Mouse (Mus musculus) liver, embryonic 11.5 days (tissue): ENCODE measurements around the gene Asap3. TPM values are rescaled to one million over a fixed set of nuclear protein-coding genes. Genes with fewer than 3 reads are reported as not detected.

Experiments used
- ATAC-seq: fragments of 200-750 bp; cut with Nextera tagmentation; replicated peaks from 2 replicates; pipeline ENCODE4 v1.8.0; 2017; ENCODE audit warnings: moderate number of reproducible peaks, mild to moderate bottlenecking, moderate TSS enrichment, moderate library complexity; ENCODE audit not compliant: low FRiP score
- DNase-seq: peaks from one replicate; pipeline ENCODE4 v3.0.0-alpha.2; 2017; ENCODE audit warnings: low spot score
- H3K27ac ChIP-seq: fragments of 300-500 bp; sonication (generic); 2 replicates; pipeline ENCODE4 v1.5.1; 2014; ENCODE audit warnings: mild to moderate bottlenecking, low read depth, low read length, control low read depth
- H3K27me3 ChIP-seq: fragments of 300-500 bp; sonication (generic); replicated peaks from 2 replicates; pipeline ENCODE4 v1.6.1; 2014; ENCODE audit warnings: low read length, mixed read lengths; ENCODE audit not compliant: control insufficient read depth, insufficient read depth
- H3K36me3 ChIP-seq: fragments of 300-500 bp; sonication (generic); 2 replicates; pipeline ENCODE4 v1.6.1; 2014; ENCODE audit warnings: mild to moderate bottlenecking, low read length, moderate library complexity, mixed read lengths; ENCODE audit not compliant: control insufficient read depth, insufficient read depth
- H3K4me1 ChIP-seq: fragments of 300-500 bp; sonication (generic); replicated peaks from 2 replicates; pipeline ENCODE4 v1.6.1; 2014; ENCODE audit warnings: low read length, mixed read lengths; ENCODE audit not compliant: control insufficient read depth, insufficient read depth
- H3K4me2 ChIP-seq: fragments of 300-500 bp; sonication (generic); 2 replicates; pipeline ENCODE4 v1.6.1; 2014; ENCODE audit warnings: mild to moderate bottlenecking, control low read depth, moderate library complexity
- H3K4me3 ChIP-seq: fragments of 300-500 bp; sonication (generic); 2 replicates; pipeline ENCODE4 v1.5.1; 2014; ENCODE audit warnings: low read depth, low read length, control low read depth
- H3K9ac ChIP-seq: fragments of 300-500 bp; sonication (generic); 2 replicates; pipeline ENCODE4 v1.6.1; 2014; ENCODE audit warnings: low read depth, low read length, control low read depth
- H3K9me3 ChIP-seq: fragments of 300-500 bp; sonication (generic); 2 replicates; pipeline ENCODE4 v1.6.1; 2016; ENCODE audit warnings: low read length, inconsistent platforms, mixed read lengths; ENCODE audit not compliant: control insufficient read depth
- WGBS: fragments of 180-500 bp; shearing (Covaris S2); extraction: QIAGEN DNeasy Blood & Tissue Kit; methylation state at CpG from one replicate; pipeline ENCODE4 v1.1.7; 2014; 5-methylcytosine and 5-hydroxymethylcytosine counted together
- polyA plus RNA-seq: library from polyadenylated mRNA; unstranded; fragments of >200 nt; fragmentation: Nextera tagmentation; extraction: Ambion mirVana; gene quantifications from 2 replicates; pipeline ENCODE4 v1.2.1, GENCODE M21; 2014

Asap3 gene
- polyA plus RNA-seq, 1 experiment from 2014 or later = 1.8 TPM

GRCm38 (mm10) chr4:136202509-136202908 is 3.7 kb upstream of the Asap3 start:
- H3K36me3 ChIP-seq = no peaks in the 10 kb centered on the region
- 8% methylated on average over 9 of the region's 9 CpGs for WGBS
- peaks cover 15% of the 10 kb centered on the region for H3K27me3 ChIP-seq
- DNase-seq = peak; percentile 74
- H3K4me1 ChIP-seq = peaks cover 11% of the 10 kb centered on the region
- H3K27ac ChIP-seq = no peak overlapping the region
- no peaks in the 10 kb centered on the region for H3K9me3 ChIP-seq
- H3K9ac ChIP-seq = no peak overlapping the region
- no peak overlapping the region for H3K4me3 ChIP-seq
- H3K4me2 ChIP-seq = no peak overlapping the region
- ATAC-seq = no peak

- H3K9ac ChIP-seq = no peak overlapping the region
- H3K4me2 ChIP-seq = no peak overlapping the region
- no peaks in the 10 kb centered on the region for H3K36me3 ChIP-seq
- ATAC-seq = no peak
- DNase-seq = no peak
- peaks cover 11% of the 10 kb centered on the region for H3K4me1 ChIP-seq
- H3K27me3 ChIP-seq = peaks cover 22% of the 10 kb centered on the region
- no peaks in the 10 kb centered on the region for H3K9me3 ChIP-seq
- WGBS = 74% methylated on average over 2 of the region's 2 CpGs
- no peak overlapping the region for H3K27ac ChIP-seq
- H3K4me3 ChIP-seq = no peak overlapping the region
These were observed 1.4 kb upstream of the Asap3 start for GRCm38 (mm10) chr4:136204775-136205174.

- ATAC-seq (no peak), DNase-seq (no peak)
- Histone ChIP-seq H3K9me3 (no peaks in the 10 kb centered on the region), H3K4me3 (peak overlapping the region; percentile 59), H3K4me1 (peaks cover 11% of the 10 kb centered on the region), H3K9ac (peak overlapping the region; percentile 66), H3K36me3 (no peaks in the 10 kb centered on the region), H3K27ac (no peak overlapping the region), H3K27me3 (peaks cover 17% of the 10 kb centered on the region), H3K4me2 (peak overlapping the region; percentile 98)
- WGBS = 8% methylated on average over 6 of the region's 6 CpGs
These were observed 778 bp downstream of the Asap3 start for GRCm38 (mm10) chr4:136206943-136207342.

- Histone ChIP-seq H3K27ac (no peak overlapping the region), H3K4me1 (peaks cover 5% of the 10 kb centered on the region; the same call in 1 of the 2 replicates), H3K27me3 (peaks cover 19% of the 10 kb centered on the region), H3K36me3 (no peaks in the 10 kb centered on the region), H3K9ac (no peak overlapping the region), H3K9me3 (no peaks in the 10 kb centered on the region), H3K4me2 (no peak overlapping the region), H3K4me3 (no peak overlapping the region)
- ATAC-seq (no peak), DNase-seq (no peak)
- 61% methylated on average over 9 of the region's 9 CpGs for WGBS
These were observed 4.8 kb downstream of the Asap3 start for GRCm38 (mm10) chr4:136210931-136211330.

GRCm38 (mm10) chr4:136213629-136214028 is 7.5 kb downstream of the Asap3 start:
- Histone ChIP-seq H3K27ac (peak overlapping the region; percentile 36; the same call in 1 of the 2 replicates), H3K4me1 (peaks cover 5% of the 10 kb centered on the region; the same call in 1 of the 2 replicates), H3K27me3 (peaks cover 18% of the 10 kb centered on the region), H3K36me3 (no peaks in the 10 kb centered on the region), H3K4me3 (no peak overlapping the region), H3K9me3 (no peaks in the 10 kb centered on the region), H3K9ac (no peak overlapping the region), H3K4me2 (no peak overlapping the region)
- ATAC-seq (no peak), DNase-seq (no peak)
- WGBS = 81% methylated on average over 7 of the region's 7 CpGs

GRCm38 (mm10) chr4:136214828-136215227 is 8.7 kb downstream of the Asap3 start:
- Histone ChIP-seq H3K36me3 (no peaks in the 10 kb centered on the region), H3K4me2 (no peak overlapping the region), H3K4me3 (no peak overlapping the region), H3K27me3 (peaks cover 29% of the 10 kb centered on the region), H3K9me3 (no peaks in the 10 kb centered on the region), H3K9ac (no peak overlapping the region), H3K4me1 (peaks cover 9% of the 10 kb centered on the region; the same call in 1 of the 2 replicates), H3K27ac (peak overlapping the region; percentile 70; the same call in 1 of the 2 replicates)
- 75% methylated on average over 8 of the region's 8 CpGs for WGBS
- ATAC-seq (peak; percentile 54), DNase-seq (no peak)

GRCm38 (mm10) chr4:136215576-136215975 is 9.4 kb downstream of the Asap3 start:
- DNase-seq (no peak), ATAC-seq (no peak)
- H3K4me3 ChIP-seq = no peak overlapping the region
- H3K27ac ChIP-seq = peak overlapping the region; percentile 70
- H3K9me3 ChIP-seq = no peaks in the 10 kb centered on the region
- H3K9ac ChIP-seq = no peak overlapping the region
- peaks cover 37% of the 10 kb centered on the region for H3K27me3 ChIP-seq
- no peaks in the 10 kb centered on the region for H3K36me3 ChIP-seq
- H3K4me2 ChIP-seq = no peak overlapping the region
- H3K4me1 ChIP-seq = peaks cover 9% of the 10 kb centered on the region; the same call in 1 of the 2 replicates
- 88% methylated on average over 8 of the region's 8 CpGs for WGBS

GRCm38 (mm10) chr4:136217063-136217462 is 10.9 kb downstream of the Asap3 start:
- Histone ChIP-seq H3K36me3 (no peaks in the 10 kb centered on the region), H3K27me3 (peaks cover 43% of the 10 kb centered on the region), H3K9ac (no peak overlapping the region), H3K4me1 (peaks cover 9% of the 10 kb centered on the region; the same call in 1 of the 2 replicates), H3K27ac (no peak overlapping the region), H3K4me3 (no peak overlapping the region), H3K4me2 (no peak overlapping the region), H3K9me3 (no peaks in the 10 kb centered on the region)
- DNase-seq (no peak), ATAC-seq (no peak)
- 54% methylated on average over 10 of the region's 10 CpGs for WGBS

GRCm38 (mm10) chr4:136218595-136219214 is 12.5 kb downstream of the Asap3 start:
- no peak overlapping the region for H3K4me2 ChIP-seq
- peaks cover 43% of the 10 kb centered on the region for H3K27me3 ChIP-seq
- no peak overlapping the region for H3K27ac ChIP-seq
- H3K9ac ChIP-seq = no peak overlapping the region
- ATAC-seq (no peak), DNase-seq (no peak)
- no peaks in the 10 kb centered on the region for H3K36me3 ChIP-seq
- H3K4me1 ChIP-seq = peaks cover 9% of the 10 kb centered on the region; the same call in 1 of the 2 replicates
- WGBS = 22% methylated on average over 18 of the region's 18 CpGs
- no peaks in the 10 kb centered on the region for H3K9me3 ChIP-seq
- H3K4me3 ChIP-seq = no peak overlapping the region
